Mouse (Mus musculus) E14TG2a.4 (cell line): ENCODE measurements around the gene 1700088E04Rik.

Source experiments
- CTCF ChIP-seq: conservative IDR thresholded peaks from 2 replicates; pipeline ENCODE4 v1.5.1; 2014; ENCODE audit warnings: low read length
- POU5F1 ChIP-seq: IDR thresholded peaks from 2 replicates; pipeline ENCODE4 v1.6.1; 2014; ENCODE audit warnings: low read length, borderline replicate concordance

DNA sequence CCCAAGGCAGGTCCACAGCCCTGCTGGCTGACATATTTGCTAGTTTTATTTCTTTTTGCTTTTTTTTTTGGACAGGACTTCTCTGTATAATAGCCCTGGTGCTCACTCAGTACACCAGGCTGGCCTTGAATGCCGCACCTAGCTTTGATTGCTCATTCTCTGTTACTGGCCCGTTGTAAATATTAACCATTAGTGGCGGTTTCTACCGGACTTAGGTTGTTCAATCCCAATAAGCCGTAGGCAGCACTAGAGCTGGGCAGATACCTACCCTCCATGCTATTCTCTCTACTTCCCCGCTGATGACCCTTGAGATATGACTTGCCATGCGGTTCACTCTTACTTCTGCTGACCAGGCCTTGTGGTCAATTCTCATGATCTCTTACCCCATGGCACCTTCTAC lies 61.5 kb downstream of the 1700088E04Rik start:
- TF ChIP-seq CTCF: no peak
- TF ChIP-seq POU5F1: no peak
